Mouse (Mus musculus) large intestine, adult 2 months (tissue): ENCODE results near the gene Vmn1r79. TPM values are rescaled to one million over a fixed set of nuclear protein-coding genes. Genes with fewer than 3 reads are reported as not detected.
"Not testable (repeated sequence)": the region's sequence is repeated elsewhere in the genome, so short reads cannot be mapped to it uniquely, and the experiment has no call there.

Experiments used
- DNase-seq: peaks from one replicate; pipeline ENCODE4 v3.0.0-alpha.2; 2012; ENCODE audit warnings: low read depth, low spot score
- WGBS: fragments of 180-500 bp; shearing (Covaris S2); methylation state at CpG from one replicate; pipeline ENCODE4 v1.1.7; 2018; 5-methylcytosine and 5-hydroxymethylcytosine counted together
- polyA plus RNA-seq: library from polyadenylated mRNA; depleted of rRNA; stranded (reverse); fragments of >200 nt; gene quantifications from 2 replicates; pipeline ENCODE4 v1.2.3, GENCODE M21; 2012; rRNA removed

Vmn1r79 gene
- polyA plus RNA-seq, result not detected in 2 replicates

DNA sequence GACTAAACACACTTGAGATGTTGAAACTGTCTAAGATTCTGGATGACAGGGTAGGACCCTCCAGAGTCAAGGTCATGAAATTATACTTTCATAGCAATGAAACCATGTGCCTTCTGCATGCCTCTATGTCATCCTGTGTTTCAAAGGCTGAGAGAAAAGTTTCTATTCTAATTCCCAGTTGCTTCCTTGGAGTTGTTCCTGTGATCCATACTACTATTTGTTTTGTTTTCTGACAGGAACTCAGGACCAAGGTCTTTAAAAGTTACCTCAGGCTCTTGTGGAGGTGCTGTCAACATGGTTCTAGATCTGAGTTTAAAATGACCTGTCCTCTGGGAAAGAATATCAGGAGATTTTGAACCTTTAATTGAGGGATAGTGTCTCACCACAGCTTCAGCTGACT lies at the start of gene Vmn1r79:
Gene Vmn1r79, plus strand, starts transcription at position 301 of the 400 bp plus-strand sequence.
- DNase-seq, result not testable (repeated sequence)

DNA sequence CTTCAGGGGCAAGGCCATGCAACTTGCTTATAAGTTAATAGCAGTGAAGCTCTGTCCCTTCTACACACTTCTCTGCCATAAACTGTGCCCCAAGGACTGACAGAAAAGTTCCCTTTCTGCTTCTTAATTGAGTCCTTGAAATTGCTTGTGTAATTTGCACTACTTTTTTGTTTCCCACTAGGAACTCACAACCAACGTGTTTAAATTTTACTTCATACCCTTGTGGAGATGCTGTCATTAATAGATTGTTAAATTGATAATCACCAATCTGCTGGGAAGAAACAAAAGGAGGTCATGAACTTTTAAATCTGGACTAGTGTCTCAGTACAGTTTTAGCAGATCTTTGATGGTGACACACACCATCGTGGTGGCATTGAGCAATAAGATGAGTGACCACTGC lies 21.1 kb upstream of the Vmn1r79 start, which contains the start of gene Vmn1r78:
Gene Vmn1r78, plus strand, starts transcription at position 301 of the 400 bp plus-strand sequence.
- no peak for DNase-seq
- WGBS, result 48% methylated on average over 2 of the region's 2 CpGs

DNA sequence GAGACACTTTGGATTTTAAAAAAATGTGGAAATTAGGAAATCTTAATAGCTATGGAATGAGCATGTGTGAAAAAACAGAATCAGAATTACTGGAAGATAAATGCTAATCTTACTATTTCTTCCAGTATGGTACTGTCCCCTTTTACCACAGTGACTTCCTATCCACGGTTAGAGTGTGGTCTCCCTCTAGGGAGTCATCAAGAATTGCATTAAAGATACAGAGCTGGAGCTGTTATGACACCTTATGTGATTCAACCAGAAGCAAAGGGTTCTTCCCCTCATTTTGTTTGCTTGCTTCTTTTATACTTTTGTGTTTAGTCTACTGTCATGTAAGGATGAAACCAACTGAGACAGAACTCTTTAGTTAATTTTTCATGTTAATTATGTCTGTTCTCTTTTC lies 14.6 kb upstream of the Vmn1r79 start:
- 22% methylated on average over 1 of the region's 1 CpGs for WGBS
- not testable (repeated sequence) for DNase-seq

DNA sequence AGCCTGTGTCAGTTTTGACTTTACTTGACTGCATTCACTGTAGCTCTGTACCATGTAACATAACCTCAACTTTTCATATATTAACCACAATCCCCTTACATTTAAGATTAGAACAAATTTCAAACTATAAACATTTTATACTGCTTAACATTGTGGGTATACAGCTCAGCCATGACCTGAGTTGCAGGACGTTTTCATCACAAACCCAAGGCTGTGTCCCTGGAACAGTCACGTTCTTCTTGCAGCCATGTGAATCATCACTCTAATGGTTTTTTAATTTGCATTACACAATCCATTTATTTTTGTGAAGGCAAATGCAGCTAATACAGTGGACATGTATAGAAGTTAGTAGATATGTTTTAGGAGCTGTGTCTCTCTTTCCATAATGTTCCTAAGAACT lies 1.8 kb downstream of the Vmn1r79 start:
- 61% methylated on average over 2 of the region's 2 CpGs for WGBS

DNA sequence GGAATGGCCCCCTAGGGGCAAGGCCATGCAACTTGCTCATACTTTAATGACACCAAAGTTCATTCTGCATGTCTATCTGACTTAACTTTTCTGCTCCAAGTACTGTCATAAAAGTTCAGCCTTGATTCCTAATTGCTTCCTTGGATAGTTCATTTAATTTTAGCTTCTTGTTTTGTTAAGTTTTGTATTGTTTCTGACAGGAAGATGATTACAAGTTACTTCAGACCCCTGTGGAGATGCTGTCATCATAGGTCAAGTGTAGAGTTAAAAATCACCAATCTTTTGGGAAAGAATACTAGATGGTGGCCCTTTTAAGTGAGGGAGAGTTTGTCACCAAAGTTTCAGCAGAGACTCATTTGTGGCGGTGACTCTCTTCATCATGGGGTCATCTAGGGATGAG lies 17.9 kb downstream of the Vmn1r79 start, which contains the start of gene Vmn1r80:
Gene Vmn1r80, plus strand, starts transcription at position 301 of the 400 bp plus-strand sequence.
- 97% methylated on average over 1 of the region's 1 CpGs for WGBS

More for the DNA sequence above, 1.8 kb downstream of the Vmn1r79 start:
- DNase-seq, result not testable (repeated sequence)

DNA sequence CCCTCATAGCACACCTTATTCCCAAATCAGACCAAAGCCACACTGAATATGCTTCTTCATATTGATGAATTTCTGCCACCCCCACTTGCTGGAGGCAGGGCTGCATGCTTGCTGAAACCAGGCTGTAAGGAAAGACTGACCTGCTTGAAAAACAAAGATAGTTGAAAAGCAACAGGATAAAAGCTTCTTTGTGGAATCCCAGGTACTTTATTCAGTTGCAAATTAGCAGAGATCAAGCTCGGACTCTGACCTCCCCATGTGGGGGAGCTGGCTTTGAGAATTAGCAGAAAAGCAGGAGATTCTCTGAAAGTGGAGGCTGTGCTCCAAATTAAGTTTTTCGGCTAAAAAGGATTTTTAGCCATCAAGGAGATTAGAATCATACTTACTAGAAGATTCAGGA lies 33.1 kb downstream of the Vmn1r79 start:
- WGBS, result 69% methylated on average over 2 of the region's 2 CpGs
- no peak for DNase-seq

More for the DNA sequence above, 17.9 kb downstream of the Vmn1r79 start, which contains the start of gene Vmn1r80:
- no peak for DNase-seq

Other genes starting within 250 kb of the Vmn1r79 start
- gene Vmn1r76, start 233.1 kb upstream of the Vmn1r79 start, polyA plus RNA-seq, result not detected in 2 replicates
- not detected in 2 replicates for gene Vmn1r77, start 134.5 kb upstream of the Vmn1r79 start, polyA plus RNA-seq
- not detected in 2 replicates for gene Vmn1r78, start 21.0 kb upstream of the Vmn1r79 start, polyA plus RNA-seq
- gene Vmn1r80, start 18.0 kb downstream of the Vmn1r79 start, polyA plus RNA-seq, result not detected in 2 replicates
- gene Vmn1r81, start 97.0 kb downstream of the Vmn1r79 start, polyA plus RNA-seq, result not detected in 2 replicates
- gene Vmn1r82, start 129.2 kb downstream of the Vmn1r79 start, polyA plus RNA-seq, result not detected in 2 replicates
- not detected in 2 replicates for gene Vmn1r83, start 158.2 kb downstream of the Vmn1r79 start, polyA plus RNA-seq
- not detected in 2 replicates for gene Vmn1r84, start 198.0 kb downstream of the Vmn1r79 start, polyA plus RNA-seq